Mouse (Mus musculus): ENCODE results near the gene Arhgef25.

DNA sequence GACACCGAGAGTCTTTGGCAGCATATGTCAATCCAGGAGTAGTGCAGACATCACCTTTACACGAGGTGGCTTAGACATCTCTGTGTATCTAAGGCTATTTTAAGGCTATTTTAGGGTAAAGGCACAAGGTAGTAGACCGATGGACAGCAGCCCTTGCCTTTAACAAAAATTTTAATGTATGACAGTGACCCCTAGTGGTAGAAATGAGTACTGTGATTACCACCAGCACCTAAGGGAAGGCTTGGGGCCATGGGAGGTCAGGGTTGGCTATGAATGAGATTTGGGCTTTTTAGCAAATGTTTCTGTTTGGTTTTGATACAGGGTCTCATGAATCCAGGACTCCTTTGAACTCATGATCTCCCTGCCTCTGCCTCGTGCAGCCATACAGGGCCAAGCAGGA is 39.0 kb upstream of the Arhgef25 start:
- TF ChIP-seq CTCF (IDR thresholded peaks at IDR 0.05; ENCODE audit: control insufficient read depth, insufficient read depth, insufficient replicate concordance, low read depth, low read length) (0 out of 2 replicates have a peak, but pooled peaks have one; percentile 16), POLR2A (IDR thresholded peaks at IDR 0.05; ENCODE audit: control insufficient read depth, low read depth, low read length) (no peak)

Data from testis, adult 2 months (tissue).